Mouse (Mus musculus) testis, adult 2 months (tissue): ENCODE measurements around the gene Thop1. TPM values are rescaled to one million over a fixed set of nuclear protein-coding genes. Genes with fewer than 3 reads are reported as not detected.
"Not testable (repeated sequence)": the region's sequence is repeated elsewhere in the genome, so short reads cannot be mapped to it uniquely, and the experiment has no call there.

Source experiments
- H3K27ac ChIP-seq: fragments of 200-500 bp; 2 replicates; pipeline ENCODE4 v1.5.1; 2012; ENCODE audit warnings: low read depth, low read length; ENCODE audit not compliant: control insufficient read depth, insufficient read depth
- H3K27me3 ChIP-seq: fragments of 200-500 bp; 2 replicates; pipeline ENCODE4 v1.6.1; 2012; ENCODE audit warnings: mild to moderate bottlenecking, low read length, moderate library complexity; ENCODE audit not compliant: control insufficient read depth, insufficient read depth
- H3K36me3 ChIP-seq: fragments of 200-500 bp; 2 replicates; pipeline ENCODE4 v1.6.1; 2012; ENCODE audit warnings: mild to moderate bottlenecking, low read length; ENCODE audit not compliant: control insufficient read depth, insufficient read depth
- H3K4me1 ChIP-seq: fragments of 200-500 bp; 2 replicates; pipeline ENCODE4 v1.6.1; 2012; ENCODE audit warnings: low read length; ENCODE audit not compliant: control insufficient read depth, insufficient read depth
- H3K4me3 ChIP-seq: fragments of 200-500 bp; 2 replicates; pipeline ENCODE4 v1.5.1; 2012; ENCODE audit warnings: low read depth, mild to moderate bottlenecking, low read length, moderate library complexity, mixed read lengths; ENCODE audit not compliant: control insufficient read depth
- CTCF ChIP-seq: fragments of 200-500 bp; IDR thresholded peaks from 2 replicates; pipeline ENCODE4 v1.5.1; 2012; ENCODE audit warnings: low read depth, mild to moderate bottlenecking, inconsistent platforms, low read length, moderate library complexity; ENCODE audit not compliant: control insufficient read depth, insufficient read depth, insufficient replicate concordance
- POLR2A ChIP-seq: fragments of 200-500 bp; IDR thresholded peaks from 2 replicates; pipeline ENCODE4 v1.6.1; 2012; ENCODE audit warnings: low read depth, mild to moderate bottlenecking, inconsistent platforms, low read length, moderate library complexity; ENCODE audit not compliant: control insufficient read depth
- polyA plus RNA-seq: library from polyadenylated mRNA; depleted of rRNA; stranded (reverse); fragments of >200 nt; gene quantifications from 2 replicates; pipeline ENCODE4 v1.2.3, GENCODE M21; 2012

Gene Thop1
- polyA plus RNA-seq, 1 experiment, result 318 TPM

GRCm38 (mm10) chr10:81027331-81027730 is 42.5 kb upstream of the Thop1 start:
- H3K27me3 ChIP-seq, result no peaks in the 10 kb centered on the region
- H3K4me1 ChIP-seq, result peaks cover 6% of the 10 kb centered on the region
- no peak for TF ChIP-seq POLR2A
- H3K36me3 ChIP-seq, result no peaks in the 10 kb centered on the region
- H3K27ac ChIP-seq, result no peak overlapping the region
- no peak overlapping the region for H3K4me3 ChIP-seq

- TF ChIP-seq POLR2A (no peak), CTCF (no peak)
- no peak overlapping the region for H3K4me3 ChIP-seq
- H3K4me1 ChIP-seq, result peaks cover 3% of the 10 kb centered on the region; the same call in 1 of the 2 replicates
- H3K36me3 ChIP-seq, result no peaks in the 10 kb centered on the region
- H3K27me3 ChIP-seq, result no peaks in the 10 kb centered on the region
- H3K27ac ChIP-seq, result no peak overlapping the region
Measured at GRCm38 (mm10) chr10:81028219-81028618, 41.6 kb upstream of the Thop1 start.

DNA sequence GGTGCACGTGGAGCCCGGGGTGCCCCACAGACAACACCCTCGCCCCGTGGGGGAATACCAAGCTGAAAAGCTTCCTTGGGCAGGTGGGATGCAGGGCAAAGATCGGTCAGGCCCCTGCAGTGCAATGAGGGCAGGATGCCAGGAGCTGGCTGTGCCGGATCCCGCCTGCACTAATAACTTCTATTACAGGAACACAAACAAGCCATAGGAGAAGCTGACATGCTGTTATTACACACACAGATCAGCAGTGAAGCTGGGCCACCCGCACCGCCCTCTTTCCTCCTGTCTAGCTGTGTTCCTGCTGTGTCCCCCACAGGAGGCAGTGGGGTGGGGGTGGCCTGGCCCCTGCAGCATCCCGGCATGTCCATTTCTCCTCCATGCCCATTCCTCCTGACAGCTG is 40.8 kb upstream of the Thop1 start:
- Histone ChIP-seq H3K4me3 (no peak overlapping the region), H3K4me1 (peaks cover 3% of the 10 kb centered on the region; the same call in 1 of the 2 replicates), H3K27me3 (no peaks in the 10 kb centered on the region), H3K27ac (no peak overlapping the region), H3K36me3 (no peaks in the 10 kb centered on the region)
- TF ChIP-seq CTCF (no peak), POLR2A (no peak)

DNA sequence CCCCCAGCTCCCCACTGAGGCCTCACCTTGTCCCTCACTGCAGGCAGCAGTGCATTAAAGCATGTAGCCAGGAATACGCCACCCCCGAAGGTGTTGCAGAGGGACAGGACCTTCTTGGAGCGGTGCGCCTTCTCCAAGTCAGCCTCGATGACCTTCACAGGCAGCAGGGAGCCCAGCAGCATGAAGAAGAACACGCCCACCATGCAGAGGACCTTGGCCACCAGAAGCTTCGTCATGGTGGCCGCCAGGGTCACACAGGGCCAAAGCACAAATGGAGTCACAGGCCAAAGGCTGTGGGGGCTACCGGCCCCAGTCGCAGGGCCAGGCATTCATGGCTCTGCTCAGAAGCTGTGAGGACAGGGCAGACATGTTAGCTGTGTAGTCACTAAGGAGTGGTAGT is 36.2 kb upstream of the Thop1 start:
- H3K27ac ChIP-seq, result no peak overlapping the region
- H3K4me3 ChIP-seq, result no peak overlapping the region
- no peaks in the 10 kb centered on the region for H3K27me3 ChIP-seq
- no peaks in the 10 kb centered on the region for H3K36me3 ChIP-seq
- TF ChIP-seq POLR2A, result no peak
- H3K4me1 ChIP-seq, result no peaks in the 10 kb centered on the region

DNA sequence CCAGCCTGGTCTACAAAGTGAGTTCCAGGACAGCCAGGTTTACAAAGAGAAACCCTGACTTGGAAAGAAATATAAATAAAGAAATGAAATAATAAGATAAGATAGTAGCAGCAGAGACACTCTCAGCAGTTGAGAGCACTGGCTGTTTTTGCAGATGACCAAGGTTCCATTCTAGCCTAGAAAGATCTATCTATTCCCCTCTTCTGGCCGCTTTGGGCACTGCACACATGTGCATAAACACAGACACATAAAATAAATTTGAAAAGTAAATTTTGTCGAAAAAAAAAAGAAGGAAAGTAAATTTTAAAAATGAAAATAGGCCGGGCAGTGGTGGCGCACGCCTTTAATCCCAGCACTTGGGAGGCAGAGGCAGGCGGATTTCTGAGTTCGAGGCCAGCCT is 33.6 kb upstream of the Thop1 start:
- TF ChIP-seq POLR2A (no peak), CTCF (no peak)

DNA sequence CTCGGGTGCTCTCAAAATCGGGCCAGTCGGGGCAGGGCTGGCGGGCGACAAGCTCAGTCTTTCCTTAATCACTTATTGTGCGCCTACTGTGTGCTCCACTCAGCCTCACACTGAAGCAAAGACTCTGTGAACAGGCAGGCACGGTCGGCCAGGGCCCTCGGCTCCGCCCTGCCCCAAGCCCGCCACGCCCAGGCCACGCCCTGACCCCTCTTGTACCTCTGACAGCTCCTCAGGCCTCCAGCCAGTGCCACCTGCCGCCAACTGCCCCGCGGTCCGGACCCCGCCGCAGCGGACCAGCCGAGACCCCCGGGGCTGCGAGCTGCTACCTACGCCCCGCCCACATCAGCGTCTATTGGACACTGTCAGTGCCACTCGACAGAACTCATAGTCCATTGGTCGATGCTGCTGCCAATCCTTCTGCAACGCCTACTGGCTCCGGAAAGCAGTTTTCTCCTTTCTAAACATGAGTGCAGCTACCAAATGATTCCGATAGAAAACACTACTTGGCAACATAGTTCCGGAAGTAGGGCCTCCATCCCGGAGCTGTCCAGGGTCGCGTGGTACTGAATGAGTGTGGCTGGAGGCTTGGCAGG is 32.8 kb upstream of the Thop1 start, which contains the start of gene Slc39a3:
Slc39a3 (minus strand) TSS at position 439 of the 593 bp plus-strand sequence.
- Histone ChIP-seq H3K4me3 (peak within 1 kb of the TSS; percentile 88), H3K27ac (peak within 1 kb of the TSS; percentile 69), H3K4me1 (no peaks in the 10 kb centered on the region), H3K27me3 (no peaks in the 10 kb centered on the region), H3K36me3 (no peaks in the 10 kb centered on the region)
- TF ChIP-seq CTCF (no peak), POLR2A (peak; percentile 57)

More for the DNA sequence above, 33.6 kb upstream of the Thop1 start:
- Histone ChIP-seq H3K4me3 (no peak overlapping the region), H3K4me1 (no peaks in the 10 kb centered on the region), H3K27me3 (no peaks in the 10 kb centered on the region), H3K36me3 (no peaks in the 10 kb centered on the region), H3K27ac (no peak overlapping the region)

- no peaks in the 10 kb centered on the region for H3K4me1 ChIP-seq
- TF ChIP-seq POLR2A (no peak), CTCF (peak; percentile 74)
- no peak overlapping the region for H3K27ac ChIP-seq
- no peaks in the 10 kb centered on the region for H3K27me3 ChIP-seq
- H3K36me3 ChIP-seq, result peaks cover 8% of the 10 kb centered on the region
- H3K4me3 ChIP-seq, result no peak overlapping the region
Measured at GRCm38 (mm10) chr10:81041458-81042175, 28.2 kb upstream of the Thop1 start.

DNA sequence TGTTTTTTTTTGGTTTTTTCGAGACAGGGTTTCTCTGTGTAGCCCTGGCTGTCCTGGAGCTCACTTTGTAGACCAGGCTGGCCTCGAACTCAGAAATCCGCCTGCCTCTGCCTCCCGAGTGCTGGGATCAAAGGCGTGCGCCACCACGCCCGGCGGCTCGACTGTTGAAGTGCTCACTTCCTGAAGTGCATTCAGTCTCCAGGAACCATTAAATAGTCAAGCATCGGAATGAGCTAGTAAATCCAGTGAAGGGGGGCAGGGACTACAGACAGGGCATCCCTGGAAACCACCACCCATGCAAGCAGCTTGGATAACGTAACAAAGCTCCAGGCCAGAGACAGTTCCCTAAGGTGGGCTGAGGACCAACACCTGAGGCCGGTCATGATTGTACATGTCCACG is 24.6 kb upstream of the Thop1 start:
- not testable (repeated sequence) for H3K27ac ChIP-seq, H3K4me3 ChIP-seq, H3K27me3 ChIP-seq, H3K36me3 ChIP-seq, H3K4me1 ChIP-seq
